Mouse (Mus musculus): Measurements from ENCODE around the gene Gsto2.
A peak's percentile ranks its signal among the peaks of the same experiment; 100 is the strongest.

DNA sequence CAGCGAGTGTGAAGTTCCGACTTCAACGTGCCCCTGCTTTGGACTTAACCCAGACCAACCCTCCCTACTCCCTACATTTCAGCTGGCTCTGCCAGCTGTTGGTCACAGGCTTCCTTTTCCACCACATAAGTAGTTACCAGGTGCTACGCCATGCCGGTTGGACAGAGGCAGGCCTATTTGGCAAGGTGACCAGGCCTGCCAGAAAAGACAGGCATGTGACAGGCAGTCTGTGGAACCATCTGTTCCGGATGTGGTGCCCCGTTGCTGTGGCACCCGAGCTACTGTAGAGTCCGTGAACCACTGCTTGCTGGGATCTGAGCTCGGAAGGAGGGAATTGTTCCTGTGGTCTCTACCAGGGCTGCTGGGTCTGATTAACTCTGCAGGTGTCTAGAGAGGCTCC, 22.1 kb downstream of the Gsto2 start:
- peak; percentile 15 for TF ChIP-seq USF1 (IDR thresholded peaks at IDR 0.05; ENCODE audit: low read depth)
- peak; percentile 34 for TF ChIP-seq POLR2AphosphoS2 (IDR thresholded peaks at IDR 0.05; ENCODE audit: insufficient read length, low read depth)
- TF ChIP-seq POLR2A (IDR thresholded peaks at IDR 0.05; ENCODE audit: insufficient read length, low read depth), result no peak
- no peak for TF ChIP-seq CEBPB (IDR thresholded peaks at IDR 0.05; ENCODE audit: insufficient read depth, poor library complexity, severe bottlenecking)
- TF ChIP-seq MYOG (IDR thresholded peaks at IDR 0.05; ENCODE audit: control insufficient read depth in 1 of 3, insufficient read depth in 1 of 3, insufficient read length in 2 of 3, low read depth in 2 of 3), result peak; percentile 67 to 96 (median 84)
- no peak for TF ChIP-seq MAX (IDR thresholded peaks at IDR 0.05; ENCODE audit: low read depth)
- no peak for TF ChIP-seq E2F4 (IDR thresholded peaks at IDR 0.05; ENCODE audit: insufficient read depth)
- TF ChIP-seq TCF3 (IDR thresholded peaks at IDR 0.05; ENCODE audit: insufficient read length, low read depth), result peak; percentile 86
- peak; percentile 6 to 95 (median 87) for TF ChIP-seq MYOD1 (IDR thresholded peaks at IDR 0.05; ENCODE audit: control insufficient read depth in 1 of 3, insufficient read length in 2 of 3, low read depth in 2 of 3)
- TF ChIP-seq SRF (IDR thresholded peaks at IDR 0.05; ENCODE audit: control insufficient read depth, insufficient read length, low read depth), result no peak
- TF ChIP-seq REST (IDR thresholded peaks at IDR 0.05; ENCODE audit: insufficient read depth, insufficient read length), result no peak

Data from myocyte (in vitro differentiated cells).